Mouse (Mus musculus): ENCODE results near the gene Ddx39b.

- TF ChIP-seq CTCF (IDR thresholded peaks at IDR 0.05; ENCODE audit: insufficient read depth, low read depth, low read length) (no peak), POLR2A (IDR thresholded peaks at IDR 0.05; ENCODE audit: insufficient read depth, low read depth, low read length) (no peak)
Observed at GRCm38 (mm10) chr17:35257378-35257777, 15.8 kb downstream of the Ddx39b start.
